Mouse (Mus musculus) cerebellum, adult 11-12 months (tissue): Measurements from ENCODE around the gene Tmem19.

Experiments used
- DNase-seq: peaks from one replicate; pipeline ENCODE4 v3.0.0; 2022

Tmem19 gene

DNA sequence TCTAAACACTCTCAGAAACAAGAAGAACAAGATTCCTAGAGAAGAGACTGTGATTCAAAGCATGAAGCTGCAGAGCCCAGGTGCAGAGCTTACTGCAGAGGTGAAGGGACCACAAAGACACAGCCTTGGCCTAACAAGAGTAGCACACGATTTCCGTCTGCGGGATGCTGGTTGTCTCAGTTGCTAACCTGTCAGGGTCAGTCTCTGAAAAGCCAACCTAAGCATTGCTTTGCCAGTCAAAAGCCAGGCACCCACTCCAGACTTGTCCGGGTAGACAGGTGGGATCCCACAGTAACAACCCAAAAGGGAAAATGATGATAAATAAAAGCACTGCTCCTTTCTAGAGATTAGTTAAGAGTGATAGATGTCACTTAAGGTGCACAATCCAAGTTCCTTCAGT, 53.1 kb downstream of the Tmem19 start:
- no peak for DNase-seq

DNA sequence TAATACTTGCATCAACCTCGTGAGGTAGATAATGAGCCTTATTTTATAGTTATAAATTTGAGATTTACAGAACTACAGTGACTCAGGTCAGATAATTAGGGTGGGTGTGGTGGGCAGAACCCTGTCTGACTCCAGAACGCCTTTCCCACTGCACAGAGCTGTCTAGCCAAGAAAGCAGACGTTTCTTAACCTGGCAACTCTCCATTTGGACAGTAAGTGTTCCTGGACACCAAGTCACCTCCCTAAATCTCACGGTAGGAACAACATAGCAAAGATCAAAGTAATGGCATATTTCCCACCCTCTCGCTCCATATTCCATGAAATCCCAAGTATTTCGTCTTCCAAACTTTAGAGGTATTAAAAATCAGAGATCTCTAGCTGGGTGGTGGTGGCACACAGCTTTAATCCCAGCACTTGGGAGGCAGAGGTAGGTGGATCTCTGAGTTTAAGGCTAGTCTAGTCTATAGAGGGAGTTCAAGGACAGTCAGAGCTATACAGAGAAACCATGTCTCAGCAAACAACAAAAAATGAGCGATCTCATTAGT, 54.9 kb downstream of the Tmem19 start:
- no peak for DNase-seq

DNA sequence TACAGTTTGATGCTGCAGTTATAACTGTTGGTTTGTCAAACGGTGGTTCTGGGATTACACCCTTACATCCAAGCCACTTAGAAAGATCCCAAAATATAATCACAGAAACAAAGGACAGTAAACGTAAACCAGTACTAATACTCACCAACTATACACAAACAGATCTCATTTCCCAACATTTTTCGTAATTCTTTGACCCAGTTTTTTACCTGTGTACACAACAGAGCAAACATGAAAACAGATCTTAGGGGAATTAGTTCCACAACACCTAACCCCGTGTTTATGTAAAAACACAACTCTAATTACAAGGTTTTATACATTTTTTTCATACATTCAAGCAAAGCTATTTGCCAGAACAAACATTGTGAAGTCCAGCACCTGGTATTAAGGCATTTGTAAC, 63.6 kb downstream of the Tmem19 start:
- no peak for DNase-seq

DNA sequence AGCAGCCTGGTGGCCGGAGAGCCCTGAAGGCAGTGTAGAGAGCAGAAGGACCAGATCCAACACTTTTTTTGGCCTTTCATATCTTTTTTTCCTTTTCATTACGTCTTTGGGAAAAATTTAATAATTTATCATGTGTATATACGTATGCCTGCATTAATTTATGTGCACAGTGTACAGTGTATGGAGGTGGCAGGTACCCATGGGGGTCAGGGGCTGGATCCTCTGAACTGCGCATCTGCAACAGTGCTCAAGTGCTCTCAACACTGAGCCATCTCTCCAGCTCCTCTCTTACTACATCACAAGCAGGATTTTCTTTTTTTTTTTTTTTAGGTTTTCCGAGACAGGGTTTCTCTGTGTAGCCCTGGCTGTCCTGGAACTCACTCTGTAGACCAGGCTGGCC, 64.7 kb downstream of the Tmem19 start:
- DNase-seq: no peak

DNA sequence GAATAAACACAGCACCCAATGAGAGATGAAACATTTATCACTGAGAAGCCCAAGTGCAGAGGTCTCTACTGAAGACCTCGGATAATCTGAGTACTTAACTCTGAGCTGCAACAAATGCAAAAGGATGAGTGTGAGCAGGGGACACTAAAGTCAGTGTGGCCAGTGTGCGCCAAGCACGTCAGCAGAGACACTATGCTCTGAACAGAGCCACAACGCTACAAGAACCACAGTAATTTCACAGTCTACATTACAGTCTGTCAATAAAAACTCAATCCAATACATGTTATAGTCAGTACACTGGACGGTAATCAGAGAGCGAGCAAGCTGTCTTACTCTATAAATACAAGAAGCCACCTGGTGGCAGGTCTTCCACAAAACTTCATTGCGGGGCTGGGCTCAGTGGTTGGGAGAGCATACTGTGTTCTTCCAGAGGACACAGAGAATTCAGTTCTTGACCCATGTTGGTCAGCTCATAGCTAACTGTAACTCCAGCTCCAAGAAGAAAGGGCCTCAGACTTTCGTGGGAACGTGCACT, 65.8 kb downstream of the Tmem19 start:
- DNase-seq: no peak

- DNase-seq: no peak
Observed at GRCm38 (mm10) chr10:115295162-115295561, 67.1 kb downstream of the Tmem19 start.

- no peak for DNase-seq
Observed at GRCm38 (mm10) chr10:115294715-115295114, 67.6 kb downstream of the Tmem19 start.

GRCm38 (mm10) chr10:115293946-115294345, 68.4 kb downstream of the Tmem19 start:
- DNase-seq: no peak

DNA sequence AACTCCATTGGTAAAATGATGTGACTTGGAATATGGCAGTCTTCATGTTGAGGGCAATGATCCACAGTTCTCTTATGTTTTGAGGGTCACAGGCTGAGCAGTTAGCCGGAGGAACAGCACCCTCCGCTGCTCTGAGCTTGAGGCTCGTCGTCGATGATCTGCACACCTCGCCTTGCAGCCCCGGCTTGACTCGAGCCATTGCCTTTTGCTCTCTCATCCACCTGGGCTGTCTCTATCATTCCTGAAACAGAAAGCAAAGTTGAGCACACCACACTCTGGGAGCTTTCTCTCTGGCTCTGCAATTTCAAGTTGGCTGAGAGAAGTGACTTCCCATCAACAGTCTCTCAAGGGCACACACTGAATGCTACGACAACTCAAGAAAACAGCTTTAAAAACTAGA, 71.6 kb downstream of the Tmem19 start:
- no peak for DNase-seq
